Mouse (Mus musculus): Measurements from ENCODE around the gene Bnip1. TPM values are rescaled to one million over a fixed set of nuclear protein-coding genes. Genes with fewer than 3 reads are reported as not detected.

Gene Bnip1
- polyA plus RNA-seq, 1 experiment from 2014 or later: 53.3 TPM

Other genes with a start within 250 kb of the Bnip1 start
- gene Ergic1, start 219.6 kb upstream of the Bnip1 start, polyA plus RNA-seq (2015; fragmentation: Nextera tagmentation; extraction: Ambion mirVana): 75.0 and 92.0 TPM in 2 replicates
- gene Dusp1, start 218.9 kb upstream of the Bnip1 start, polyA plus RNA-seq (2015; fragmentation: Nextera tagmentation; extraction: Ambion mirVana): 30.8 and 38.1 TPM in 2 replicates
- 197 and 200 TPM in 2 replicates for gene Atp6v0e, start 117.8 kb upstream of the Bnip1 start, polyA plus RNA-seq (2015; fragmentation: Nextera tagmentation; extraction: Ambion mirVana)
- gene Crebrf, start 65.4 kb upstream of the Bnip1 start, polyA plus RNA-seq (2015; fragmentation: Nextera tagmentation; extraction: Ambion mirVana): 6.5 and 8.6 TPM in 2 replicates
- 131 and 147 TPM in 2 replicates for gene Nkx2-5, start 63.9 kb downstream of the Bnip1 start, polyA plus RNA-seq (2015; fragmentation: Nextera tagmentation; extraction: Ambion mirVana)
- gene Kifc5b, start 136.0 kb downstream of the Bnip1 start, polyA plus RNA-seq (2015; fragmentation: Nextera tagmentation; extraction: Ambion mirVana): 5.3 and 7.4 TPM in 2 replicates
- 7.3 and 9.5 TPM in 2 replicates for gene Phf1, start 152.0 kb downstream of the Bnip1 start, polyA plus RNA-seq (2015; fragmentation: Nextera tagmentation; extraction: Ambion mirVana)
- 144 and 160 TPM in 2 replicates for gene Cuta, start 158.5 kb downstream of the Bnip1 start, polyA plus RNA-seq (2015; fragmentation: Nextera tagmentation; extraction: Ambion mirVana)
- gene Syngap1, start 160.2 kb downstream of the Bnip1 start, polyA plus RNA-seq (2015; fragmentation: Nextera tagmentation; extraction: Ambion mirVana): 0.60 and 1.0 TPM in 2 replicates
- gene Zbtb9, start 192.1 kb downstream of the Bnip1 start, polyA plus RNA-seq (2015; fragmentation: Nextera tagmentation; extraction: Ambion mirVana): 8.3 and 10.2 TPM in 2 replicates
- gene Bak1, start 247.9 kb downstream of the Bnip1 start, polyA plus RNA-seq (2015; fragmentation: Nextera tagmentation; extraction: Ambion mirVana): 4.7 and 5.7 TPM in 2 replicates